ENCODE assay signal across 19 mouse cellular contexts in genomic region chr12:75546241-75546640, GRCm38 (mm10).
"Had no signal": no experiment of that assay in that cellular context is flagged by ENCODE, and none has a peak within 500 bp of the region (broad histone marks: within the 10 kb centered on the region; RNA-seq: fewer than 3 reads in every experiment).

No protein-coding gene starts in this region.

- H3K4me3 ChIP-seq: limb, embryonic 10.5 days; limb, embryonic 13.5 days; liver, embryonic 13.5 days; midbrain, embryonic 12.5 days; neural tube, embryonic 12.5 days; neural tube, embryonic 15.5 days had no signal

- H3K4me2 ChIP-seq: limb, embryonic 13.5 days; liver, embryonic 13.5 days; midbrain, embryonic 12.5 days; neural tube, embryonic 12.5 days; neural tube, embryonic 15.5 days had no signal

- H3K27ac ChIP-seq: limb, embryonic 10.5 days; limb, embryonic 13.5 days; liver, embryonic 13.5 days; midbrain, embryonic 12.5 days; neural tube, embryonic 12.5 days; neural tube, embryonic 15.5 days had no signal

- H3K9me3 ChIP-seq: limb, embryonic 10.5 days; limb, embryonic 13.5 days; liver, embryonic 13.5 days; midbrain, embryonic 12.5 days; neural tube, embryonic 12.5 days; neural tube, embryonic 15.5 days had no signal

- H3K36me3 ChIP-seq: limb, embryonic 10.5 days; limb, embryonic 13.5 days; liver, embryonic 13.5 days; midbrain, embryonic 12.5 days; neural tube, embryonic 15.5 days had no signal

- ATAC-seq: midbrain, embryonic 16.5 days had no signal

- H3K4me1 ChIP-seq: midbrain, embryonic 12.5 days; neural tube, embryonic 12.5 days; neural tube, embryonic 15.5 days had no signal

- H3K9ac ChIP-seq: limb, embryonic 13.5 days; liver, embryonic 13.5 days; midbrain, embryonic 12.5 days; neural tube, embryonic 12.5 days; neural tube, embryonic 15.5 days had no signal

- H3K27me3 ChIP-seq: limb, embryonic 13.5 days; liver, embryonic 13.5 days; midbrain, embryonic 12.5 days; neural tube, embryonic 12.5 days; neural tube, embryonic 15.5 days had no signal

- DNase-seq: kidney, adult 18-20 months; kidney, adult 9 months; kidney, postnatal 14 days; kidney, postnatal 4 days; layer of hippocampus, adult 9-11 months; liver; liver, embryonic 13.5 days; lung, adult 2 months; lung, postnatal 14 days; lung, postnatal 4 days; right cerebral cortex, adult 18-20 months; thymus, adult 18-20 months; thymus, postnatal 36 days had no signal
